Mouse (Mus musculus): ENCODE measurements at regions not wholly inside any gene's neighbourhood (a gene's known extent, or its start where the extent isn't known, plus 50 kb on each side); places are given as distances from the start of the nearest gene placed in this dataset.

DNA sequence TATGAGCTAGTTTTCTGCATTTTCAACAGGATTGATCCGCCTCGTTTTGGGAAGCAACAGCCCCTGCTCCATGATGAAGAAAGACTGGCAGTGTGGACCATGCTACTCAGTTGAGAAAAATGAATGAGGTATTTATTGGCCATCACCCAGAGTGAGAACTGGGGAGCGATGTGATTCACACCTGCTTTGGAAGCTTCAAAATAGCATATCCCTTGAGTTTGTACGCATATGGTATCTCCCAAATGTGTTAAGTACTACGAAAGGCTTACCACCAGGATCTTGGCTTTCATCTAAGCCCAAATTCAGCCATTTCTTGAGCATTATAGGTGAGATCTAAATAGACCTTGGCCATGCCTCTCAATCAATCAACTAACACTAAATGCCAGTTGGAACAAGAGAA, 55.5 kb upstream of the Boc start:
- TF ChIP-seq CTCF (IDR thresholded peaks at IDR 0.05; ENCODE audit: extremely low read depth, insufficient read depth, low read length): no peak
- TF ChIP-seq POLR2A (IDR thresholded peaks at IDR 0.05; ENCODE audit: extremely low read depth, insufficient read depth, low read length): no peak
